Mouse (Mus musculus) intestine, embryonic 16.5 days (tissue): Measurements from ENCODE around the gene Ppfia1. TPM values are rescaled to one million over a fixed set of nuclear protein-coding genes. Genes with fewer than 3 reads are reported as not detected.

Experiments used
- ATAC-seq: fragments of 200-750 bp; cut with Nextera tagmentation; 2 replicates; pipeline ENCODE4 v1.8.0; 2017; ENCODE audit warnings: moderate TSS enrichment, moderate library complexity
- H3K27ac ChIP-seq: fragments of 300-500 bp; sonication (generic); 2 replicates; pipeline ENCODE4 v1.5.1; 2014; ENCODE audit warnings: mild to moderate bottlenecking, low read length
- H3K27me3 ChIP-seq: fragments of 300-500 bp; sonication (generic); replicated peaks from 2 replicates; pipeline ENCODE4 v1.6.1; 2014; ENCODE audit warnings: low read length, control low read depth, mixed read lengths; ENCODE audit not compliant: control insufficient read depth, insufficient read depth
- H3K36me3 ChIP-seq: fragments of 300-500 bp; sonication (generic); 2 replicates; pipeline ENCODE4 v1.6.1; 2014; ENCODE audit warnings: low read length, control low read depth; ENCODE audit not compliant: control insufficient read depth, insufficient read depth
- H3K4me1 ChIP-seq: fragments of 300-500 bp; sonication (generic); 2 replicates; pipeline ENCODE4 v1.6.1; 2014; ENCODE audit warnings: low read length, control low read depth, mixed read lengths; ENCODE audit not compliant: control insufficient read depth, insufficient read depth
- H3K4me2 ChIP-seq: fragments of 300-500 bp; sonication (generic); 2 replicates; pipeline ENCODE4 v1.6.1; 2014; ENCODE audit warnings: low read depth, low read length, control low read depth
- H3K4me3 ChIP-seq: fragments of 300-500 bp; sonication (generic); 2 replicates; pipeline ENCODE4 v1.5.1; 2014; ENCODE audit warnings: mild to moderate bottlenecking, low read length
- H3K9ac ChIP-seq: fragments of 300-500 bp; sonication (generic); 2 replicates; pipeline ENCODE4 v1.6.1; 2014; ENCODE audit warnings: low read depth, low read length
- H3K9me3 ChIP-seq: fragments of 300-500 bp; sonication (generic); 2 replicates; pipeline ENCODE4 v1.6.1; 2016; ENCODE audit warnings: low read length, control low read depth; ENCODE audit not compliant: control insufficient read depth
- WGBS: fragments of 180-500 bp; shearing (Covaris S2); extraction: QIAGEN DNeasy Blood & Tissue Kit; methylation state at CpG from one replicate; pipeline ENCODE4 v1.1.7; 2014; 5-methylcytosine and 5-hydroxymethylcytosine counted together
- polyA plus RNA-seq: library from polyadenylated mRNA; unstranded; fragments of >200 nt; fragmentation: Nextera tagmentation; extraction: Ambion mirVana; gene quantifications from 2 replicates; pipeline ENCODE4 v1.2.1, GENCODE M21; 2015

Ppfia1 gene
- polyA plus RNA-seq, 1 experiment from 2014 or later = 13.8 TPM

GRCm38 (mm10) chr7:144461246-144461902, 92.2 kb downstream of the Ppfia1 start:
- no peak overlapping the region for H3K4me2 ChIP-seq
- peaks cover 44% of the 10 kb centered on the region for H3K36me3 ChIP-seq
- WGBS = 90% methylated on average over 6 of the region's 6 CpGs

GRCm38 (mm10) chr7:144458881-144459280, 94.6 kb downstream of the Ppfia1 start:
- WGBS = 91% methylated on average over 1 of the region's 1 CpGs

More at GRCm38 (mm10) chr7:144461246-144461902, 92.2 kb downstream of the Ppfia1 start:
- H3K4me1 ChIP-seq = no peaks in the 10 kb centered on the region
- no peak overlapping the region for H3K4me3 ChIP-seq
- no peaks in the 10 kb centered on the region for H3K9me3 ChIP-seq
- no peak for ATAC-seq
- no peak overlapping the region for H3K27ac ChIP-seq
- H3K27me3 ChIP-seq = no peaks in the 10 kb centered on the region
- H3K9ac ChIP-seq = no peak overlapping the region

GRCm38 (mm10) chr7:144450661-144451060, 102.9 kb downstream of the Ppfia1 start:
- Histone ChIP-seq H3K9me3 (no peaks in the 10 kb centered on the region), H3K9ac (no peak overlapping the region), H3K4me3 (no peak overlapping the region), H3K27me3 (no peaks in the 10 kb centered on the region), H3K27ac (no peak overlapping the region), H3K4me1 (no peaks in the 10 kb centered on the region), H3K36me3 (peaks cover 51% of the 10 kb centered on the region), H3K4me2 (no peak overlapping the region)
- ATAC-seq = no peak
- WGBS = 90% methylated on average over 9 of the region's 9 CpGs

More at GRCm38 (mm10) chr7:144458881-144459280, 94.6 kb downstream of the Ppfia1 start:
- Histone ChIP-seq H3K9me3 (no peaks in the 10 kb centered on the region), H3K27me3 (no peaks in the 10 kb centered on the region), H3K9ac (no peak overlapping the region), H3K4me3 (no peak overlapping the region), H3K4me2 (no peak overlapping the region), H3K4me1 (no peaks in the 10 kb centered on the region), H3K36me3 (peaks cover 51% of the 10 kb centered on the region), H3K27ac (no peak overlapping the region)
- no peak for ATAC-seq

GRCm38 (mm10) chr7:144449637-144450570, 103.6 kb downstream of the Ppfia1 start:
- WGBS = 93% methylated on average over 13 of the region's 13 CpGs
- no peak for ATAC-seq
- Histone ChIP-seq H3K27me3 (no peaks in the 10 kb centered on the region), H3K9ac (no peak overlapping the region), H3K4me3 (no peak overlapping the region), H3K4me2 (no peak overlapping the region), H3K36me3 (peaks cover 52% of the 10 kb centered on the region), H3K27ac (no peak overlapping the region), H3K4me1 (no peaks in the 10 kb centered on the region), H3K9me3 (no peaks in the 10 kb centered on the region)

DNA sequence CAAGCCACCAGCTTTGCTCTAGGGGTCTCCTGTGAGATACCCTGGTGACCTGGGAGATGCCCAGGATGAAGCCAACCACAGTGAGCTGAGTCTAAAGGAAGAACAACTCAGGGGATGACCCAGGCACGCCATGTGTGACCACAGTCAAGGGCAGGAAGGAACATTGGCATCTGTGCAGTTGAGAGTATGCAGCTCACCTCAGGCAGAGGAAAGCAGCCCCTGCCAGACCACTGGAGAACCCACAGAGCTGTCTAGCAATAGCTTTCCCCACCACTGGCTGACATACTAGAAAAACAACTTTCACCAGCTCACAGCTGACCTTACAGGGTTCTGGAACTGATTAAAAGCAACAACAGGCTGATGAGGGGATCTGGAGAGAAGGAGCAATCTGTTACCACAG, 105.3 kb downstream of the Ppfia1 start:
- no peak overlapping the region for H3K4me2 ChIP-seq
- 90% methylated on average over 1 of the region's 1 CpGs for WGBS

GRCm38 (mm10) chr7:144447146-144447545, 106.4 kb downstream of the Ppfia1 start:
- Histone ChIP-seq H3K4me3 (no peak overlapping the region), H3K9ac (no peak overlapping the region), H3K27ac (no peak overlapping the region), H3K4me1 (no peaks in the 10 kb centered on the region), H3K27me3 (no peaks in the 10 kb centered on the region), H3K36me3 (peaks cover 46% of the 10 kb centered on the region), H3K4me2 (no peak overlapping the region), H3K9me3 (no peaks in the 10 kb centered on the region)
- WGBS = 88% methylated on average over 3 of the region's 3 CpGs
- ATAC-seq = no peak

More for the DNA sequence above, 105.3 kb downstream of the Ppfia1 start:
- Histone ChIP-seq H3K4me1 (no peaks in the 10 kb centered on the region), H3K27me3 (no peaks in the 10 kb centered on the region), H3K27ac (no peak overlapping the region), H3K36me3 (peaks cover 49% of the 10 kb centered on the region), H3K9me3 (no peaks in the 10 kb centered on the region), H3K9ac (no peak overlapping the region), H3K4me3 (no peak overlapping the region)
- ATAC-seq = no peak

DNA sequence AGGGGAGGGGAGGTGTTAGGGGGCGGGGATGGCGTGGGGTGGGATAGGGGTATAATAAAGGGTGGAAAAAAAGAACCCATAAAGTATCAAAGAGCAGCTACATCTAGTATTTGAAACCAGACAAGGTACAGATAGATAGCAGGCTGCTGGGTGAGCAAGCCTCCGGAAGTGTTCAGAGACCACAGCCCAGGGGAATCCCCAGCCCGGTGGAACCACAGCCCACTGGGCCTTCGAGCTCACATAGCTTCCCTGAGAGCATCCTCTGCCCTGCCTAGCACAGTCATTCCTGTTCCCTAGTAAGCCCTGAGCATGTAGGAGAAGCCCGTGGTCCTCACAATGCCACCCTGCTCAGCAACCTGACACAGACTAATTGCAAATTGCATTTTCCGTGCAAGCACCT, 108.7 kb downstream of the Ppfia1 start:
- WGBS = 87% methylated on average over 7 of the region's 7 CpGs
- ATAC-seq = no peak
- no peak overlapping the region for H3K4me2 ChIP-seq
- H3K4me3 ChIP-seq = no peak overlapping the region
- H3K9me3 ChIP-seq = no peaks in the 10 kb centered on the region
- no peak overlapping the region for H3K9ac ChIP-seq
- H3K27ac ChIP-seq = no peak overlapping the region
- no peaks in the 10 kb centered on the region for H3K4me1 ChIP-seq
- H3K36me3 ChIP-seq = peaks cover 35% of the 10 kb centered on the region
- H3K27me3 ChIP-seq = no peaks in the 10 kb centered on the region

DNA sequence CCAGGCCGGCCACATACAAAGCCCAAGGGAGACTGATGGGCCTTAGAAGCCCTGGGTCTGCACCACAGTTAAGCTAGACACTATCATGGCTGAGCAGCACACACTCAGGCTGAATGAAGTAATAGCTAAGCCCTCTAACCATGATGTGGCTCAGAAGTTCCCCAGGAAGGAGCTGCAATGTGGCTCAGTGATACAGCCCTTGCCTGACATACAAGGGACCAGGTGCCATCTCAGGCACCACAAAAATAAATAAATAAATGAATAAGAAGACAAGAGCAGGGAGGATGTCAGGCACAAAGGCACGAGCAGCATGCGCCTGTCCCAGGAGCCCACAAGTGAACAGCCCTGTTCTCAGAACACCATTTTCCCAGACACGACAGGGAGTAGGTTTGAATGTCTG, 111.6 kb downstream of the Ppfia1 start:
- no peaks in the 10 kb centered on the region for H3K4me1 ChIP-seq
- H3K9me3 ChIP-seq = no peaks in the 10 kb centered on the region
- no peak overlapping the region for H3K4me2 ChIP-seq
- no peak for ATAC-seq
- no peak overlapping the region for H3K4me3 ChIP-seq
- H3K27me3 ChIP-seq = no peaks in the 10 kb centered on the region
- H3K27ac ChIP-seq = no peak overlapping the region
- no peak overlapping the region for H3K9ac ChIP-seq
- peaks cover 51% of the 10 kb centered on the region for H3K36me3 ChIP-seq
- WGBS = 91% methylated on average over 4 of the region's 4 CpGs

DNA sequence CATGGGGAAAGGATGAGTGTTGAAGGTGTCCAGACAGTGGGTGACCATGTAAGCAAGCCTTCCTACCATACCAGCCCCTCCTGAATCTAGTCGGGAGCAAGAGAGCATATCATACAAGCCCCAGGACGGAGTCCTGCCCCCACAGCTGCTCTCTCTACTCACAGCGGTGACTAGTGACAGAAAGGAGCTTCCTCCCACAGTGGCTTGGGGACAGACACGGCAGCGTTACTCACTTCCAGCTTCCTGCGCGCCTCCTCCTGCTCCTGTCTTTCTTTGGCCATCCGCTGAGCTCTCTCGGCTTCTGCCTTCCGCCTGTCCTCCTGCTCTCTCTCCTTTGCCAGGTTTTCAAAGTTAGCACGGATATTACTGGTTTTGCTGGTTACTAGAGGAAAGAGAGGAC, 112.1 kb downstream of the Ppfia1 start:
- Histone ChIP-seq H3K9me3 (no peaks in the 10 kb centered on the region), H3K9ac (no peak overlapping the region), H3K36me3 (peaks cover 51% of the 10 kb centered on the region), H3K27me3 (no peaks in the 10 kb centered on the region), H3K4me3 (no peak overlapping the region), H3K4me1 (no peaks in the 10 kb centered on the region), H3K27ac (no peak overlapping the region), H3K4me2 (no peak overlapping the region)
- WGBS = 92% methylated on average over 11 of the region's 11 CpGs
- no peak for ATAC-seq
